Mouse (Mus musculus): Measurements from ENCODE around the gene Hsd11b2.

- TF ChIP-seq CTCF (IDR thresholded peaks at IDR 0.05; ENCODE audit: insufficient read depth, low read length) = no peak
- no peak for TF ChIP-seq POLR2A (IDR thresholded peaks at IDR 0.05; ENCODE audit: borderline replicate concordance, extremely low read depth, low read depth, low read length)
Observed at GRCm38 (mm10) chr8:105566703-105567595, 48.4 kb downstream of the Hsd11b2 start.
